Mouse (Mus musculus): ENCODE results near the gene Net1.
"Not testable (repeated sequence)": the region's sequence is repeated elsewhere in the genome, so short reads cannot be mapped to it uniquely, and the experiment has no call there.

Net1 gene

GRCm38 (mm10) chr13:3890061-3890460 lies 28.0 kb downstream of the Net1 start:
- no peak for DNase-seq (ENCODE audit: low spot score in 2 of 2)

DNA sequence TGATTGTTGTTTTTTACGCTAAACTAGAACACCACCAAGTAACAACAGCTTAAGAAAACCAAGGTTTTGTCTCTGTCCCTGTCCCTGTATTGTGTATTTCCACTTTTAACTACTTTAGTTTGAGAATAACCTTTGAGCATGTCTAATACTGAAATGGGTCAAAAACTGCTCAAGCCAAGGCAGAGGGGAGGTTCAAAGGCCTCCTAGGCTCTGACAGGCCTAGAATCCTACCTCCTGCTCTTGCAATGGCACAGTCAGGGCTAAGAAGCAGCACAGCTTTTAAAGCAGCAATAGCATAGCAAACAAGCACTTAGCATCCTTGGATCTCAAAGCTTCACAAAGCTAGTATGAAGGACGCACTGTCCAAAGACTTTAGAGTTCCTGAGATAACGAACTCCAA lies 28.9 kb downstream of the Net1 start:
- no peak for DNase-seq (ENCODE audit: low spot score in 2 of 2)

DNA sequence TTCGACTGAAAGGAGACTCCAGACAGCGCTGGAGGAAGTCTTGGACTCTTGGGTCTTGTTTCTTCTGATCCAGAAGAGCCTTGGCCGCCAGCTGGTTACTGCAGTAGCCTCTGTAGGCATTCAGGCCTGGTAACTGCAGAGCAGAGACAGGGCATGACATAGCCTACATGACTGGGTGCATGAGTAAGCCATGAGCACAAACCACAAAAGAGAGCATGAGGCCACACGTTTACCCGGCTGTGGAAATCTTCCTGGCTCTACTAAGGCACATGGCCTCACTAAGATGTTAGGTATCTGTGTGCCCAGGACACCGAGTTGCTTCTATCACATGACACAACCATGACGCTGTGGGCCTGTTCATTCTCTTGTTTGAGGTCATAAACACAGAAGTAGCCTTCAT lies 31.4 kb downstream of the Net1 start:
- no peak for DNase-seq (ENCODE audit: low spot score in 2 of 2)

DNA sequence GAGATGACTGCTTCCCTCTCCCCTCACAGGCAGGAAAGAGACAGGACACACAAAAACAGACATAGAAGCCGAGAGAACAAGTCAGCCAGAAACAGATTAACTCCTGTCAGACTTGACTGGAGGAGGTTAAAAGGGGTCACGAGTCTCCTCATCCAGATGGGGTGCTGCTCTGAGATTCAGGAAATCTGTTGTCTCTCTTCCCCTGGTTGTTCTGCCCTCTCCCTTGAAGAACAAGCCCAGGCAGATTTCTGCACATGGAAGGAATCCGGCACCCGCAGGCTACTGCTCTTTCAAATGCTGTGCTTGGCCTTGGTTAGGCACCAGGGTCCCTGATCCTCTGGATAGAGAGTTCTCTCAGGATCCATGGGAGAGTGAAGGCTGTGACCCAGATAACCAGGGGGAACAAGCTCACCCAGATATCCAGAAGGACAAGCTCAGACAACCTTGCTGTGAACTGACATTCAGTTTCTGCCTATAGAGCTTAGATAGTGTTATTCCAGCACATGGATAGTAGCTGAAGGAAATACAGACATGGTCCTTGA lies 40.3 kb downstream of the Net1 start:
- no peak for DNase-seq (ENCODE audit: low spot score in 2 of 2)

GRCm38 (mm10) chr13:3877185-3877584 lies 40.8 kb downstream of the Net1 start:
- DNase-seq (ENCODE audit: low spot score in 2 of 2), result no peak

- DNase-seq (ENCODE audit: low spot score in 2 of 2), result no peak
These were observed 41.6 kb downstream of the Net1 start for GRCm38 (mm10) chr13:3876448-3876847.

- DNase-seq (ENCODE audit: low spot score in 2 of 2), result no peak
These were observed 45.2 kb downstream of the Net1 start for GRCm38 (mm10) chr13:3872832-3873231.

DNA sequence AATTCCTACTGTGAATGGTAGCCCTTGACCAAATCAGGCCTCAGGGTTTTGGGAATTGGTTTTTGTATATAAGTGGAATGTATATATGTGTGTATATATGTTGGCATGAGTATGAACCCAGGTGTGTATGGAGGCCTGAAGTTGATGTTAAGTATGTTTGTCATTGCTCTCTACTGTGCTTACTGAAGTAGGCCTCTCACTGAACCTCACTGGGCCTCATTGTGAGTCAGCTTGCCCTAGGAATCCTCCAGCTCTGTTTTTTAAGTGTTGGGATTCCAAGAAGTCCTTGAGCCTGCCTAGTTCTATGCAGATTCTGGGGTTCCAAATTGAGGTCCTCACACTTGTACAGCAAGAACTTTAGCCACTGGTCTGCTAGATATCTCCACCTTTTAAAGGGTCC lies 48.1 kb downstream of the Net1 start:
- no peak for DNase-seq (ENCODE audit: low spot score in 2 of 2)

- no peak for DNase-seq (ENCODE audit: low spot score in 2 of 2)
These were observed 50.9 kb downstream of the Net1 start for GRCm38 (mm10) chr13:3867158-3867557.

DNA sequence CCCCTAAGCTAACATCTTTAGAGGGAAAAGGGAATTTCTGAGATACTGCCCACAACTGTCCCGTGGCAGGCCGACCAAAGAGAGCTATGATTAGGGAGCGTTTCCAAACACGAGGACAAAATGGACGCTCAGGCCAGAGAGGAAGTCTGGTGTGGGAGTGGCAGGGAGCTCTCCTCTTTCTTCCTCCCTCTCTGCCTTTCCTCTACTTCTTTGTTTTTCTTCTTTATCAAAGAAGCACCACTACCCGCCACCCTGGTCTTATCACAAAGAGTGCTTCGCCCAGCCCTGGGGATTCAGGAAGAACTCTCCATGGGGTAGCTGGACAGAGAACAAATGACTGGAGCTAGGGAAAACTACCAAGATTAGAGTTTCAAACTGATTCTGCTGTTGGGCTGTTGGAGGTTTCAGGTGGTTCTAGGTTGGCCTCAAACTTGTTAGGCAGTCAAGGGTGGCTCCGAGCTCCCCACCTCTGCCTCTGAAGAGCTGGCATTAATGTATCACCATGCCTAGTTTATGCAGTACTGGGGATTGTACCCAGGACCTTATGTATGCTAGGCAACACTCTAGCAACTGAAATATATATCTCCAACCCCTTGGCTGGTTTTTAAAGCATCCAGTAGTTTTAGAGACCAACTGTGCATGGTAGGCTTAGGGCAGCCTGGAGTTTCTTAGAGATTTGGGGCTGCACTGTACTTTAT lies 51.5 kb downstream of the Net1 start:
- DNase-seq (ENCODE audit: low spot score in 2 of 2), result no peak

DNA sequence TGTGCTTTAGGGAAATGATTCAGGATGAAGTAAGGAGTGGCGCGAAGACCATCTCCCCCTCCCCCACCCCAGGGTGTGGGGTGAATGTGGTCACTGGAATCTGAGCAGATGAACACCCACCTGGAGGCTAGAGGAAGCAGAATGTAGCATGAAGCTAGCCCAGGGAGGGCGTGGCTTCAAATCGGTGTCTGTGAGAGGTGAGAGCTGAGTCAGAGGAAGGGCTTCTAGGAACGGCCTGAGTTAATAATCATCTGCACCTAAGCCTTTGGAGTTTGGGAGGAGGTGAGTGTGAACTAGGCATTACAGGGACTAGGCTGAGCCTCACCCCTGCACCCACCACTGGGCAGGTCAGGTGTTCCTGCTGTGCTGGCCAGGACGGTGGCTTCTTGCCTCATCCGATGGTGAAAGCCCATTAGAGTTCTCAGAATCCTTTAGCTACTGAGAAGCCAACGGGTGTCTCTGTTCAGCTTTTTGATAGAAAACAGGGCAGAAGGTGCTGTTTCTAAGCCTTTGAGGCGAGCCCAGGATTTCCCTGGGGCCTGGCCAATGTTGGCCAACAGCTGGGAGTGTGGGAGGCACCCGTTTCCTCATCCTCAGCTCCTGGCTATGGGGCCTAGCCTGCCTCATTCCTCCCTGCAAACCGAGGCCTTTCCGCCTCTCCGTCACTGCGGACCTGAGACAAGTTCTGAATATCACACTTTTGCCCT lies 52.2 kb downstream of the Net1 start:
- DNase-seq (ENCODE audit: low spot score in 2 of 2), result no peak

DNA sequence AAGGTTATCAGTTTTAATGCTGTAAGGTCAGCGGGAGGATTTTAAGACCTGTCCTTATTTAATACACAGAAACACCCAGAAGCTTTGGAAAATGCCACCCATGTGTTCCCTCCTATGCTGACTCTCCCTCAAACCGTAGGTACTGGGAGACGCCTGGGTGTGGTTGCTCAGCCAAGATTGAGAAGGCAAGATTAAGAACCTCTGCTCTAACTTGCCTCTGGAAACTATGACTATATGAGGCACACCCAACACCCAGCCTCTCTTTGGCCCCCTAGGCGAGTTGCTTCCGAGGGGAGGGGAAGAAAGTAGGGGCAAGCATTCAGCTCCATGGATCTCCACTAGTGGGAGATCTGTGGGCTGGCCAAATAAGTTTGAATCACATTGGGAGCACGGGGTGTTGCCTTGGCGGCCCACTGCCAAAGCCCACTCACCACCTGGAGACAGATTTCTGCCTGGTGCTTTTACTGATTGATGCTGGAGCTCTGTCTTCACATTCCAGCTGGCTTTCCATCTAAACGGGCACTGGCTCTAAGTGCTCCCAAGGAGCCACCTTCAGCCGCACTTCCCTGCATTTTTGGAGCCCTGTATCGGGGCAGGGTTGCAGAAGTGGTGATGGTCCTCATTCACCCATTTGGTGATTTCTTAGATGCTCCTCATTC lies 55.0 kb downstream of the Net1 start:
- no peak for DNase-seq (ENCODE audit: low spot score in 2 of 2)

DNA sequence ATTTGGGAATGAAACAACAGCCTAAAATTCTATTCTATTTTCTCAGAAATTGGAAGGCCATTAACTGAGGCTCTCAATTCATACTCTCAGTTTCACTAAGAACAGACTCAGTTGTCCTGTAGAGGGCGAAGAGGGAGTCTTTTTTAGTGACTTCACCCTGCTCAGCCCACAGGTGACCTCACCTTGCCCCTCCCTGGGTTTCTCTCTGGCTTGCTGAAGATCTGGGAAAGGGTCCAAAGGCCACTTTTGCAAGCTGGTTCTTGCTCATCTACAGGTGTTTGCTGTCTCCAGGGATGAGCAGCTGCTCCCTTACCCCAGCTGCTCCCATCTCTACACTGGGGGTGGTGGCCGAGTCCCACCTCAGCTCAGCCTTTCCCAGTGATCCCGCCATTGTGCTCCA lies 55.7 kb downstream of the Net1 start:
- DNase-seq (ENCODE audit: low spot score in 2 of 2), result no peak

DNA sequence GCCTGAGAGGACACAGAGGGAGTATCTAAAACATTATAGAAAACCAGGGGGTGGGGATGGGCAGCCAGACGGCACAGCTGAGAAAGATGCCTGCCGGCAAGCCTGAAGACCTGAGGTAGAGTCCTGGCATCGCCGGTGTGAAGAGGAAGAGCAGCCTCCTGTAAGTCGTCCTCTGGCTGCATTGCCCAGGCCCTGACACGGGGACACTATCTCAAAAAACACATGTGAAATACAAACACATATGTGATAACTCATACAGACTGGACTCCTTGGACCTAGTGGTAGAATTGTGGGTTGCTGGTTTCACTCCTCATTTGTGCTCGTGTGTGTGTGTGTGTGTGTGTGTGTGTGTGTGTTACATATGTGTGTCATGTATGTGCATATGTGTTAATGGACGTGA lies 56.8 kb downstream of the Net1 start:
- no peak for DNase-seq (ENCODE audit: low spot score in 2 of 2)

GRCm38 (mm10) chr13:3856252-3856651 lies 61.8 kb downstream of the Net1 start:
- DNase-seq (ENCODE audit: low spot score in 2 of 2), result no peak

- no peak for DNase-seq (ENCODE audit: low spot score in 2 of 2)
These were observed 63.2 kb downstream of the Net1 start for GRCm38 (mm10) chr13:3854856-3855255.

GRCm38 (mm10) chr13:3853648-3854333 lies 64.2 kb downstream of the Net1 start, which contains the start of gene Calm5:
TSS of gene Calm5 (plus strand) at chr13:3854173.
- DNase-seq (ENCODE audit: low spot score in 2 of 2), result not testable (repeated sequence)

DNA sequence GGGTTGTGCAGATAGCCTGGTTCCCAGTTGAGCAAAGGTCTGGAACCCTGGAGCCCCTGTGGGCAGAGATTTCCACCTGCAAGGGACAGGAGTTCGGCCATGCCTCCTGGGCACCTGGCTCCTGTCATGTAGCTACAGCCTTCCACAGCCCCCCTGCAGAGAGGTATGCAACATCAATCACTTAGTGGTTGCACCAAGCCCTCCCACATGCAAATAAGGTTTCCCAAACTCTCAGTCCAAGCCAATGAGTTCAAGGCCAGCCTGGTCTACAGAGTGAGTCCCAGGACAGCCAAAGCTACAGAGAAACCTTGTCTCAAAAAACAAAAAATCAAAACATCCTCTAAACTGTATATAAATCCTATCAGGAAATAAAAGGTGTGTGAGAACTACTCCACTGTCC lies 67.7 kb downstream of the Net1 start:
- DNase-seq (ENCODE audit: low spot score in 2 of 2), result no peak

GRCm38 (mm10) chr13:3840662-3841061 lies 77.4 kb downstream of the Net1 start:
- DNase-seq (ENCODE audit: low spot score in 2 of 2), result not testable (repeated sequence)

DNA sequence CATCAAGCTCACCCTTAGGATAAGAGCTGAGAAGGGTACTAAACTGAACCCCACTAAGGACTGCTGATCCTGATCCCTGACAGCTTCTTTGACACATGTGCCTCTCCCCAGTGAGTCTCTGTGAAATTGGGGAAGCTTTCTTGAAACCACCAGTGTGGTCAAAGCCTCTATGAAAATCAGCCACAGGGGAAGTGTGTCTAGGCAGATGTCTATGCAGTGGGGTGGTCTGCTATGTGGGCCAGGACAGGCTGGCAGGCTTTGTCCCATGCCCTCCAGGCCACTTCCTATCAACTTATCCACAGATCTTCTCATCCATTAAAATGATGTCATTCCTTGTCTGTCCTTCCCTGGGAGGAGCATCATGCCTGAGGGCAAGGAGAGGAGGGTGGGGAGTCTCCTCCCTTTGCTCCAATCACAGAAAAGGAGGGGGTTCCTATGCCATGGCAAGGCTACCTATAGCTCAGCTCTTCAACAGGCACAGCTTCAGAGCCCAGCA lies 80.7 kb downstream of the Net1 start, which contains the start of gene Calm4:
Gene Calm4, plus strand, starts transcription at position 446 of the 496 bp plus-strand sequence.
- not testable (repeated sequence) for DNase-seq (ENCODE audit: low spot score in 2 of 2)

DNA sequence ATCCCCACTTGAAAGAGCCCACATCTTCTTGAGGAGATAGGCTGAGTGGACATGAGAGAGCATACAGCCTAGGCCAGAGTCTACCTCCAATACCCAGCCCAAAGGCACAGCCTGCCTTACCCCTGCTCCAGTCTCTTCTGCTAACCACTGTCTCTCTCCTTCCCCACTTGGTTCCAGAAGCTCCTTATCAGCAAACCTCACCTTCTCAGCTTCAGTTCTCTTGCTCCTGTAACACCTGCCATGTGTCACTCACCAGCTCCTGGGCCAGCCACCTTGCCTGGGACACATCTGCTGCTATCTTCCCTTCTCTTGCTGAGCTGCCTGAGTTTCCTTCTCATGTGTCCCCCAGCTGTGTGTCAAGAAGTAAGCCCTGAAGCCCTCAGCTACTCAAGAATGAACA lies 84.4 kb downstream of the Net1 start:
- not testable (repeated sequence) for DNase-seq (ENCODE audit: low spot score in 2 of 2)

DNA sequence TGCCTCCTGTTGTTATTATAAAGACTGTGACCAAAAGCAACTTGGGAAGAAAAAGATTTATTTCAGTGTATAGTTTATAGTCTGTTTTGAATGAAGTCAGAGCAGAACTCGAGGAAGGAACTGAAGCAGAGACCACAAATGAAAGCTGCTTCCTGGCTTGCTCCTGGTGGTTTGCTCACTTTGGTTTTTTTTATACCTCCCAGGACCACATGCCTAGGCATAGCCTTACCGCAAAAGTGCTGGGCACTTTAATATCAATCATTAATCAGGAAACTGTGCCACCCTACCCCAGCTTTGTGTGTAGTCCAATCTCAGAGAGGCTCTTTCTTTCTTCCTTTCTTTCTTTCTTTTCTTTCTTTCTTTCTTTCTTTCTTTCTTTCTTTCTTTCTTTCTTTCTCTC lies 85.6 kb downstream of the Net1 start:
- DNase-seq (ENCODE audit: low spot score in 2 of 2), result no peak
